Mouse (Mus musculus): ENCODE measurements around the gene Fam76a. TPM values are rescaled to one million over a fixed set of nuclear protein-coding genes. Genes with fewer than 3 reads are reported as not detected.

The Fam76a gene
- polyA plus RNA-seq, 2 experiments = 19.0 to 57.1 TPM

- Histone ChIP-seq H3K36me3 (ENCODE audit: control insufficient read depth, insufficient read depth, low read length) (peaks cover 13% of the 10 kb centered on the region), H3K4me3 (replicated peaks; ENCODE audit: low read length) (peak within 1 kb of the TSS; percentile 98), H3K27me3 (ENCODE audit: control insufficient read depth, insufficient read depth, low read length) (no peaks in the 10 kb centered on the region), H3K9ac (ENCODE audit: low read depth, low read length, severe bottlenecking) (peak within 1 kb of the TSS; percentile 93), H3K9me3 (ENCODE audit: control insufficient read depth, low read length) (no peaks in the 10 kb centered on the region), H3K27ac (replicated peaks; ENCODE audit: low read depth, low read length) (peak within 1 kb of the TSS; percentile 77), H3K4me1 (ENCODE audit: control insufficient read depth, insufficient read depth, low read length) (peaks cover 14% of the 10 kb centered on the region), H3K4me2 (replicated peaks; ENCODE audit: low read depth, low read length, severe bottlenecking) (peak within 1 kb of the TSS; percentile 81)
- TF ChIP-seq POLR2A (IDR thresholded peaks at IDR 0.05; ENCODE audit: borderline replicate concordance, extremely low read depth, insufficient read depth, insufficient read length) = 0 out of 2 replicates have a peak, but pooled peaks have one; percentile 61
- ATAC-seq (ENCODE audit: low FRiP score, low read depth) (peak; percentile 96), DNase-seq (ENCODE audit: low spot score) (peak; percentile 93)
- WGBS = under 1% methylated on average over 72 of the region's 72 CpGs
Measured at GRCm38 (mm10) chr4:132884064-132884843, 38.1 kb downstream of the Fam76a start, which contains the start of gene Stx12. Gene Stx12, minus strand, starts transcription at chr4:132884509.

GRCm38 (mm10) chr4:132883561-132884063 lies 38.7 kb downstream of the Fam76a start:
- peak overlapping the region; percentile 81 for H3K4me2 ChIP-seq (replicated peaks; ENCODE audit: low read depth, low read length, severe bottlenecking)
- H3K9ac ChIP-seq (ENCODE audit: low read depth, low read length, severe bottlenecking) = peak overlapping the region; percentile 93
- DNase-seq (ENCODE audit: low spot score) (no peak), ATAC-seq (ENCODE audit: low FRiP score, low read depth) (no peak)
- no peaks in the 10 kb centered on the region for H3K27me3 ChIP-seq (ENCODE audit: control insufficient read depth, insufficient read depth, low read length)
- H3K4me1 ChIP-seq (ENCODE audit: control insufficient read depth, insufficient read depth, low read length) = peaks cover 14% of the 10 kb centered on the region
- H3K4me3 ChIP-seq (replicated peaks; ENCODE audit: low read length) = peak overlapping the region; percentile 98
- under 1% methylated on average over 20 of the region's 21 CpGs for WGBS
- peak overlapping the region; percentile 77; the same call in 1 of the 2 replicates for H3K27ac ChIP-seq (replicated peaks; ENCODE audit: low read depth, low read length)
- TF ChIP-seq POLR2A (IDR thresholded peaks at IDR 0.05; ENCODE audit: borderline replicate concordance, extremely low read depth, insufficient read depth, insufficient read length) = no peak
- H3K9me3 ChIP-seq (ENCODE audit: control insufficient read depth, low read length) = no peaks in the 10 kb centered on the region
- peaks cover 13% of the 10 kb centered on the region for H3K36me3 ChIP-seq (ENCODE audit: control insufficient read depth, insufficient read depth, low read length)

GRCm38 (mm10) chr4:132874363-132875097 lies 47.8 kb downstream of the Fam76a start:
- Histone ChIP-seq H3K27me3 (ENCODE audit: control insufficient read depth, insufficient read depth, low read length) (no peaks in the 10 kb centered on the region), H3K9me3 (ENCODE audit: control insufficient read depth, low read length) (no peaks in the 10 kb centered on the region), H3K4me1 (ENCODE audit: control insufficient read depth, insufficient read depth, low read length) (no peaks in the 10 kb centered on the region), H3K27ac (replicated peaks; ENCODE audit: low read depth, low read length) (no peak overlapping the region), H3K4me3 (replicated peaks; ENCODE audit: low read length) (no peak overlapping the region), H3K9ac (ENCODE audit: low read depth, low read length, severe bottlenecking) (no peak overlapping the region), H3K4me2 (replicated peaks; ENCODE audit: low read depth, low read length, severe bottlenecking) (no peak overlapping the region), H3K36me3 (ENCODE audit: control insufficient read depth, insufficient read depth, low read length) (peaks cover 21% of the 10 kb centered on the region)
- TF ChIP-seq POLR2A (IDR thresholded peaks at IDR 0.05; ENCODE audit: borderline replicate concordance, extremely low read depth, insufficient read depth, insufficient read length) = no peak
- WGBS = 86% methylated on average over 7 of the region's 7 CpGs
- ATAC-seq (ENCODE audit: low FRiP score, low read depth) = no peak
- DNase-seq (ENCODE audit: low spot score) = no peak

GRCm38 (mm10) chr4:132873481-132874362 lies 48.6 kb downstream of the Fam76a start:
- H3K9me3 ChIP-seq (ENCODE audit: control insufficient read depth, low read length) = no peaks in the 10 kb centered on the region
- WGBS = 88% methylated on average over 11 of the region's 11 CpGs
- no peak overlapping the region for H3K4me2 ChIP-seq (replicated peaks; ENCODE audit: low read depth, low read length, severe bottlenecking)

More at GRCm38 (mm10) chr4:132873481-132874362, 48.6 kb downstream of the Fam76a start:
- TF ChIP-seq POLR2A (IDR thresholded peaks at IDR 0.05; ENCODE audit: borderline replicate concordance, extremely low read depth, insufficient read depth, insufficient read length) = no peak
- no peaks in the 10 kb centered on the region for H3K4me1 ChIP-seq (ENCODE audit: control insufficient read depth, insufficient read depth, low read length)
- H3K36me3 ChIP-seq (ENCODE audit: control insufficient read depth, insufficient read depth, low read length) = peaks cover 29% of the 10 kb centered on the region
- no peaks in the 10 kb centered on the region for H3K27me3 ChIP-seq (ENCODE audit: control insufficient read depth, insufficient read depth, low read length)
- DNase-seq (ENCODE audit: low spot score) (no peak), ATAC-seq (ENCODE audit: low FRiP score, low read depth) (no peak)
- H3K27ac ChIP-seq (replicated peaks; ENCODE audit: low read depth, low read length) = no peak overlapping the region
- no peak overlapping the region for H3K9ac ChIP-seq (ENCODE audit: low read depth, low read length, severe bottlenecking)
- H3K4me3 ChIP-seq (replicated peaks; ENCODE audit: low read length) = no peak overlapping the region
